Mouse (Mus musculus): Measurements from ENCODE around the gene Pik3r2.
"Not testable (repeated sequence)": the region's sequence is repeated elsewhere in the genome, so short reads cannot be mapped to it uniquely, and the experiment has no call there.

Gene Pik3r2

DNA sequence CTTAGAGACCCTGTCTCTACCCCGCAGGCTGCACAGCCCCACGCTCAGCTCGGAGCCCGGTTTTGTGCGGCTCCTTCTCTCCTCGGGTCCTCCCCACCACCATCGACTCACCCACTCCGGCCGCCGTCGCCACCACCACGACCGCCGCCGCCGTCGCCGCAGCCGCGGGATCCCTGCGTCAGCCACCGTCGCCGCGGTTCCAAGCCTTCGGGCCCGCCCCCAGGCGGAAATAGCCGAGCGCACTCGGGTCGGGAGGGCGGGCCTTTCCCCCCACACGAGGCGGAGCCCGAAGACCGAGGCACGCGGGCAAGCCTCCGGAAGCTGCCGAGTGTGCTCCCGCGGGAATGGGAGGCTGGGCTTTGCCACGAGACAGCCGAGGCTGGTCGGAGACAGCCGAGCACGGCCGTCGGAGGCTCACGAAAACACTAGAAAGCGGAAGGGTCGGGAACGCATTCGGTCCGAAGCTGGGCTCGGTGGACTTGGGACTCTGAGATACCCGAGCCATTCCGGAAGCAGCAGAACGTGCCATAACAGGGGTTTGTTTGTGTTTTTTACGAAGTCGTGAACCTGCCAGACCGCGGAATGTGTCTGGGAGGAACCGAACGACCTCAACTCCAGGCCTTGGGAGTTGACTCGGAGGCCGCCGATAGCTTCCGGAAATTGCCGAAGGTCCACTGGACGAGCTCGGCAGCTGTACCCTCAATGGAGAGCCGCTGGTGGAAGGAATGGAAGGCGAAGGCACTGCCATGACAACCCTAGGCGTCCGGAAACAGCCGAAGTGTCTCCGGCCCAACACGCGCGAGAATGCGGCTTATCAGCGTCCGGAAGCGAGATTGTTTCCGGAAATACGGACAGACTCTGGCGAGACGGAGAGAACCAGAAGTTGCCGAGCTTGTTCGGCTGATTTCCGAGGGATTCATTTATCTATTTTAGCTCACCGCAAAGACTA lies at the start of gene Pik3r2:
Pik3r2 (minus strand) TSS at position 218 of the 949 bp plus-strand sequence.
- peak; percentile 99 for DNase-seq

DNA sequence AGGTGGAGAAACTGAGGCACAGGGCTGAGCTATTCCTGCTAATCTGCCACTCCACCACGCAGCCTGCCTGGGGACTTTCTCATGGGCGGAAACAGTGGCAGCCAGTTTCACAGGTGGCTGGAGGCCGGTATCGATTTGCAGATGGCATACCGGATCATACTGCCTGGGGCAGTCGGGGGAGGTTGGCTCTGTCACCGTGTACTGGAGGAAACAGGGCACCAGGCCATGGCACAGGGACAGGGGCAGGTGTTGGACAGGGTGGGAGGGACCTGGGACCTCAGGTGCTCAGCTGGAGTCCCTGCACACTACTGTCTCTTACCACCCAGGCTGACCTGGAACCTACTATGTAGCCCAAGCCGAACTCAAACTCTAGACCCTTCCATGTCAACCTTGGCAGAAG lies 49.3 kb upstream of the Pik3r2 start:
- DNase-seq = no peak

DNA sequence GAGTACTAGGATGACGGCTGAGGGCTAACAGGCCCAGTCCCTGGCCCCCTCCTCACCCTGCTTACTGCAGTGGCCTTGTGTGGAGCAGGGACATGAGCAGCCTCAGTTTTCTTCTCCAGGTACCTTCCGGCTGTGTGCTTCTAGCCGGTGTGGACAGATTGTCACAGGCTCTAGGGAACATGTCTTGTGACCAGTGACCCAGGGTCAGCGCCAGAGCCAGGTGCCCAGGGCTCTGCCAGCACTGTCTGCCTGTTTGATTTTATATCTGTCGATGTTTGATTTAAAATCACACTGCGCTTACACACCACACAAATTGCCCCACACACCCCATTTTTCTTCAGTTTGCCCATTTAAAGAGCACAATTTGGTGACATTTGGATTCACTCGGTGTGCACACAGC lies 47.3 kb upstream of the Pik3r2 start:
- DNase-seq = no peak

DNA sequence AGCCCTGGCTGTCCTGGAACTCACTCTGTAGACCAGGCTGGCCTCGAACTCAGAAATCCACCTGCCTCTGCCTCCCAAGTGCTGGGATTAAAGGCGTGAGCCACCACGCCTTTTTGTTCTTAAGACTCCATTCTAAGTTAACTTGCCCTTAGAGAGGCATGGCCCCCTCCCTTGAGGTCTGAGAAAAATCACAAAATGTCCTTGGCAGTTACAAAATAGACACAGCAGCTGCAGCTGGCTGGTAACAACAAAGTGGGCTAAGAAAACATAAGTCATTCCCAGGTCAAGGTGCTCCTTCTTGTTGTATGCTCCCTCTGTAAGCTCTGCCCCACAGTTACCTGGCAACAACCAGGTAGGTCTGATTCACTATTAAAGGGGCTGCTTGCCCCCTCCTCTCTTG lies 46.1 kb upstream of the Pik3r2 start:
- not testable (repeated sequence) for DNase-seq

DNA sequence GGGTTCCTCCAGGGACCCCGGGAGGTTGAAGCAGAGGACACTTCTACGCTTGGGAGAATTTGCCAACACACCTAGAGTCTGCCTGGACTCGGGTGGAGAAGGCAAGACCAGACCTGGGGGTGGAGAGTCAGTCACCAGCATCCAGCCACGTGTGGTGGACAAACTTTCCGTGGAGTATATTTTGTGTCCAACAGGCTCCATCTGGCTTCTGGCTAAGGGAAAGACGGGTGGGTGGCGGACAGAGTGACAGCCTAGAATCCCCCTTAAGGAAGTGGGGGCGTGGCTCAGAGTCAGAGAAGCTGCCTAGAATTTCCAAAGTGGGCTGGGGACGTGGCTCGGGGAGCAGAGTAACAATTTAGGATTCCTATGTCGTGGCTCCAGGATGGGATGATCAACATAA lies 45.5 kb upstream of the Pik3r2 start:
- no peak for DNase-seq

DNA sequence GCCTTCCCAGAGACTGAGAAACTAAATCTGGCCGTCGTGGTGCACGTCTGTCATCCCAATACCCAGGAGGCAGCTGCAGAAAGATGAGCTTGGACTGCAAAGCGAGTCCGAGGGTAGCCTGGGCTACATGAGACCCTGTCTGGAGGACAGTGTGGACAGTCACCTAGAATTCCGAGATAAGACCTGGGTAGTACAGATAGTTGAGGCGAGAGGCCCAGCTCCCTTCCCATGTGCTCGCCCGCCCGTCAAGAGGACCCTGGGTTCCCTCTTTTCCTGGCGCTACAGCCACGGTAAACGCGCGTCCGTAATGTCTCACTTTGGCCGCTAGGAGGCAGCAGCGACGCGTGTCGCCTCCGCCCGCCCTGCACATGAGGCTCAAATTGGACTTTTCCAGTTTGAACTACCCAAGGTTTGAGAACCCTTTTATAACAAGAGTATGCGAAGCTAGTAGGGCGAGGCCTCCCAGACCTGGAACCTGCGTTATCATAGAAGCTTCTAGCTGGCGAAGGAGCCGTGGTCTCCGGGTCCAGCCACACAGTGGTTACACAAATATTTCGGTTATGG lies 45.0 kb upstream of the Pik3r2 start:
- DNase-seq = peak; percentile 95

DNA sequence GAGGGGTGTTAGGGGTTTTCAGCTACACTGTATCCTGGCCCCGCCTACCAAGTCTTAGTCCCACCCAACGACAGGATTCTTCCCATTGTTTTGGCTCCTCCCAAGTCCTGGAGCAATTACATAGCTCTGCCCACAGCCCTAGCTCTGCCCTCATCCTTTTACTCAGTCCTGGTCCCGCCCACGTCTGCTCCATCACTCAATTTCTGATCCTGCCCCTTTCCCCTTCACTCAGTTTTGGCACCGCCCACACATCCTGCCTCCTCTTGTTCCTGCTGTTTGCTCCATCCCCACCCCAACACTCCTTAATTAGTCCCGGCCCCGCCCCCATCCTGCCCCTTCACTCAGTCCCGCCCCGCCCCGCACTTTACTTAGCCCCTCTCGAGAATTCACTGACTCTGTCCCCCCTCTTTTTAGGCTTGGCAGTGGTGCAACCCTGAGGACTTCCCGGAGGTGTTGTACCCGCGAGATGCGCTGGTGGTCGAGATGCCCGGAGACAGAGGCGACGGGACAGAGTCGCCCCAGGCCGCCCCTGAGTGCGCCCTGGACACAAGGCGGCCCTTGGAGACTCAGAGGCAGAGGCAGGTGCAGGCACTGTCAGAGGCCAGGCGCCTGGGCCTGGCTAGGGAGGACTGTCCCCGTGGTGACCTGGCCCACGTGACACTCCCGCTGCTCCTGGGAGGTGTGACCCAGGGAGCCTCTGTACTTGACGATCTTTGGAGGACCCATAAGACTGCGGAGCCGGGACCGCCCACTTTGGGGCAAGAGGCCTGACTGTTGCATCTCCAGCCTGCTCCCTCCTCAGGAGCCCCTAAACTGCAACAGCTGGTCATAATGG lies 43.8 kb upstream of the Pik3r2 start:
- peak; percentile 99 for DNase-seq

DNA sequence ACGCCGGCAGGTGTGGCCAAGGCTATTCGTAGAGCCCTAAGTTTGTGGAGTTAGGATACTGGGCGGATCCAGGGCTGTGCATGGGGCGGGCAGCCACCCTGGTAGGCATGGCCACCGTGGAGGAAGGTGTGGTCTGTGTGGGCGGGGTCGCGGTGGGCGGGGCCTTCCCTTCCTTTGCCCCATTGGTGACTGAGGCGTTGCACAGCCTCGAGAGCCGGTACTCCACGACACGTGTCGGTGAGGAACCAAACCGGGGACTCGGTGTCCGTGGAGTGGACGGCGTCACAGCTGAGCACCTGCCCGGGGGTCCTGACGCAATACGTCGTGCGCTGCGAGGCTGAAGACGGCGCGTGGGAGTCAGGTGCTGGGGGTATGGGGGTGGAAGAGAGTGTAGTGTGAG lies 40.2 kb upstream of the Pik3r2 start:
- DNase-seq = peak; percentile 95

DNA sequence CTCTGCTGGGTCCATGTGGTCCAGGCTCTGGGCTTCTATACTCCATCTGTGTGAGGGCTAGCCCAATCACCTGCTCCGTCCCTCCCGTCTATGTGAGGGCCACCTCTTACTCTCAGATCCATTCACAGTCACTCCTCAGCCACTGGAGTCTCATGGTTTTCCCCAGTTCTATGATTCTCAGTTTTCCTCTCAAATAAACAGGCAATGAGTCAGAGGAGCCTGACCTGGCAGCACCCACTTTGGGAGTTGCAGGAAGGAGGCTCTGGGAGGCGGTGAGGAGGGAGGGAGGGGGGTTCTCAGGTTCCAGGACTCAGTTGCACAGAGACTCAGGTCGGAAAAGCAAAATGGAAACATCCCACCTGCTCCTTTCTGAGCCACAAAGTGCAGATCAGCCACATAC lies 36.4 kb upstream of the Pik3r2 start:
- DNase-seq = no peak

DNA sequence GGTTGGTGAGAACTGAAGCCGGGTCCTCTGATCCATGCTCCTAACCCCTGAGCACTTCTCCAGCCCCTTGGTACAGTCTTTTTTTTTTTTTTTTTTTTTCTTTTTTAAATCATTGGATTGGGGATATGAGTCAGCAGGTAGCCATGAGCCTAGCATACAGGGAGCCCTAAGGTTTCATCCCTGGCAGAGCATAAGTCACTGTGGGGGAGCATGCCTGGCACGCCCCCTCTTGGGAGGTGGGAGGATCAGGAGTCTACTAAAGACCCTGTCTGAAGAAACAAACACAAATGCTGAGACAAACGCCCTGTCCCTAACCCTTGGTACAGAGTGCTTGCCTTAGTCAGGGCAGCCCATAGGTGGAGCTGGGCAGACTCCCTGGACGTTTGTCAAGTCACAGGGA lies 35.5 kb upstream of the Pik3r2 start:
- no peak for DNase-seq

DNA sequence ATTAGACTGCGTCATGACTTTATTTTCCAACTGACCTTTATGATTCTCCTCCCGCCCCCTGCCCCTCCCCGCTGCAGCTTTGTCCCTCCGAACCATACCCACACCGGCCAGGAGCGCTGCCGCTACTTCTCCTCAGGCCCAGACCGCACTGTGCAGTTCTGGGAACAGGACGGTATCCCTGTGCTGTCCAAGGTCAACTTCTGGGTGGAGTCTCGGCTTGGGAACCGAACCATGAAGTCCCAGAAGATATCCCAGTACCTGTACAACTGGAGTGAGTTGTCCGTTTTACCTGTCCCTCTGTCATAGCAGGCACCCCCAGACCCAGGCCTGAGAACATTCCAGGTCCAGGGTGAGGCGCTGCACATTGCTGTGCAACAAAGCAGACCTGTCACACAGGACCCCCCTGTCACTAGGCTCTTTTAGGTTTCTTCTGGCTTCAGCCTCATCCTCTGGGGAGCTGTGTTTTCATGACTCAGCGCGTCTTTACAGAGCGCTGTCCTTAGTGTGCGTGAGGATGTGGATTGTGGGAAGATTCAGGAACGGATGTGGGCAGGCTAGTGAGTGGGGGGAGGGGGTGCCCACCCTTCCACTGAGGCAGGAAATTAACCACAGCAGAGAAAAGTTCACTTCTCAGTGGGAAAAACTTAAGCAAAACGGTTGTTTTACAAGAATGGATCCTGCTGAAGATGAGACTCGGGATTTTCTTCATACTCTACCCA lies 34.6 kb upstream of the Pik3r2 start:
- no peak for DNase-seq

DNA sequence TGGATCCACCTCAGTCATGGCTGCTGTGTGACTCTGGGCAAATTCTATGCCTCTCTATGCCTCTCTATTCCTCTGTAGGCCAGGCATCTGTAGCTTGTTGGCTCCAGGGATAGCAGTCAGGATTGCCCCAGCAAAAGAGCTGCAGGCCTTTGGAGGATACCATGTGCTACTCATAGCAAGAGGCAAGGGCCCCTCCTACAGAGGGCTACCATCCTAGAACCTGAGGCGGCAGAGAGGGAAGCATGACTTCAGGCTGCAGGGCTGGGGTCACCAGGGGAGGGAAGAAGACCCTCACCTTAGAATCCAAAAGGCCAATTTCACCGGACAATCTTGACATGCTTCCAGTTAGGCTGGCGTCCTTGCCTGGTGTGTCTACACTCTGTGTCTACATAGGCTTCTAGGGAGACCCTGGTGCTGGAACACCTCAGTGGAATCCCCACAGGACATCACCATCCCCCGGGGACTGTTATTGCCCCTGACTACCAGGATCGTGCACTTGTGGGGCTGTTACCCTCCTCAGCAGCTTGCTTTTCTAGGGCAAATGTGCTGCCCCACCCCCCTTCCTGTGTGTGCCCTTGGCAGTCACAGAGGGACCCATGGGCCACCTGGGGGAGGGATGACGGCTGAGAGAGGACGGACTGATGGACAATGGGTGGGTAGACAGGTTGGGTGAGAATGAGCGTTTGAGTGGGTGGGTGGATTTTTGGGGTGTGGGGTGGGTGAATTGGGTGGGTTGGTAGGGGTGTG lies 32.6 kb upstream of the Pik3r2 start:
- no peak for DNase-seq

DNA sequence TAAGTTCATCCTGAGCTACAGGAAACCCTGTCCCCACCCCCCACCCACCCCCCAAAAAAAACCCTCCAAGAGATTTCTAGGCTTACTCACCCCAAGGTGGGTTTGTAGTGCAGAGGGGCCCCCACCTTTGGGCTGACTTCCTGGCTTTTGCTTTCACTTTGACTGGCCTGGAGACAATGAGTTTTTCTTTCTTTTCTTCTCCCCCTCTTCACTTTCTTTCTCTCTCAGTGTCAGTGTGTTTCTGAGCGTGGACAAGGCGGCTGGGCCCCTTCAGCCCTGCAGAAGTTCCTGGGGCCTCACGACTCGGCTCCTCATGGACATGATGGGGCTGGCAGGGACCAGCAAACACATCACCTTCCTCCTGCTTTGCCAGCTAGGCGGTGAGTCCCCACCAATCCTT lies 31.7 kb upstream of the Pik3r2 start, which contains the start of gene Il12rb1:
Il12rb1 (plus strand) TSS at position 211 of the 400 bp plus-strand sequence.
- DNase-seq = no peak

DNA sequence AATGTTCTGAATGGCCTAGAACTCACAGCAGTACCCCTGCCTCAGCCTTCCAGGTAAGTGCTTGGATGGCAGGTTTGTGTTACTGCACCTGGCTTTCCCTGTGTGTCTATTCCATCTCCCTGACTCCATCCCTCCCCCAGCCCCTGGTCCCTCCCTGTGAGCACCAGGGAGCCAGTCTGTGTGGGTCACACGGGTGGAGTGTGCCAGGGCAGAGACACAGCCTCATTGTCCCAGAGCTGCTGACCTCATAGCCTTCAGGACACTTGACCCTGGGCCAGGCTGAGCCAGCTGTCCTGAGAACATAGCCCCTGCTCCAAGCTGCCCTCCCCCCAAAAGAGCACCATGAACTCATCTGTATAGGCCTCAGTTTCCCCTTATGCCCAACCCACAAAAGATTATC lies 30.8 kb upstream of the Pik3r2 start:
- DNase-seq = no peak

DNA sequence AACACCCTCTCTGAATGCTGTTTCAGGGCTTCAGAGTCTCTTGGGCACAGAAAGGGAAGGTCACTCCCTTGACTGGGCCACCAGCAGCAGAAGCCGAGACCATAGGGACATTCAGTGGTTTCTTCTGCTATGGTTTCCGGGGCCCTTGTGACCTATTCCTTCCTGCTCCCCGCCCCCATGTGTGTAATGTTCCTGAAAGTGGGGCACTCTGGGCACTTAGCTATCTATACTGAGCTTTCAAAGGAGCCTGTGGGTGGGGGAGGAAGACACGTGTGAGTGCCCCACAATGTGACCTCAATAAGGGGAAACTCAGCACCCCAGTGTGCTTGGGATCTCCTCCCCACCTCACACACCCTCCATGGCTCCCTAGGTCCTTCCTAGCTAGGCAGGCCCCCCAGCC lies 30.0 kb upstream of the Pik3r2 start:
- DNase-seq = peak; percentile 98

DNA sequence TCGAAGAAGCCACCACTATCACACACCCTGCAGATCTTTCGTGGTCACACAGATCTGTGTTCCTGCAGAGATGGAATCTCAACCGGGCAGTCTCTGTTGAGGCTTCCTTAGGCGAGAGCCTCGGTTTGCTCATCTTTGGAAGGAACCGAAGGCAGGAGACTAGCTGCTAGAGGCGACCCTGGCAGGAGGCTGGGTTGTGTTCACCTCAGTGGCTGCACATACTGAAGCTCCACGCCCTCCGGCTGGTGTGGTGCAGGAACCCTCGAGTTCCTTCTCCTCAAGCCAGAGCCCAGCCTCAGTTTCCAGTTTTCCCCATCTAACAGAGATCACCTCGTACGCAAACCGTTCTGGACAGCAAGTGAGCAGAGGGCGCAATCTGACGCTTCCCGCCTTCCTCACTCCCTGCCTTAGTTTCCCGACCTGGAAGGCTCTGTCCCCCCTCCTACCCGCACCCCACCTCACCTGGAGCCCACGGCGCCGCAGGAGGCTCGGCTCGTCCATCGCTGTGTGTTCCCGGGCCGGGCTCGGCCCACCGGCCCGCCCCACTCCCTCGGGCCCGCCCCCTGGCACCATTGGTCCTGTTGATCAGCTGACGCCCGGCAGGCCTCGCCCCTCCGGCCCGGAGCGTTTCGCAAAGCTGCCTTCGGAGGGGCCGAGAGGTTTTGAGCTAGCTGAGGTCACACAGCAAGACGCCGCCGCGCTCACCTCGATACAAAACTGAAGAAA lies 28.1 kb upstream of the Pik3r2 start, which contains the start of gene Mast3:
Mast3 (minus strand) TSS at position 574 of the 726 bp plus-strand sequence.
- peak; percentile 99 for DNase-seq

DNA sequence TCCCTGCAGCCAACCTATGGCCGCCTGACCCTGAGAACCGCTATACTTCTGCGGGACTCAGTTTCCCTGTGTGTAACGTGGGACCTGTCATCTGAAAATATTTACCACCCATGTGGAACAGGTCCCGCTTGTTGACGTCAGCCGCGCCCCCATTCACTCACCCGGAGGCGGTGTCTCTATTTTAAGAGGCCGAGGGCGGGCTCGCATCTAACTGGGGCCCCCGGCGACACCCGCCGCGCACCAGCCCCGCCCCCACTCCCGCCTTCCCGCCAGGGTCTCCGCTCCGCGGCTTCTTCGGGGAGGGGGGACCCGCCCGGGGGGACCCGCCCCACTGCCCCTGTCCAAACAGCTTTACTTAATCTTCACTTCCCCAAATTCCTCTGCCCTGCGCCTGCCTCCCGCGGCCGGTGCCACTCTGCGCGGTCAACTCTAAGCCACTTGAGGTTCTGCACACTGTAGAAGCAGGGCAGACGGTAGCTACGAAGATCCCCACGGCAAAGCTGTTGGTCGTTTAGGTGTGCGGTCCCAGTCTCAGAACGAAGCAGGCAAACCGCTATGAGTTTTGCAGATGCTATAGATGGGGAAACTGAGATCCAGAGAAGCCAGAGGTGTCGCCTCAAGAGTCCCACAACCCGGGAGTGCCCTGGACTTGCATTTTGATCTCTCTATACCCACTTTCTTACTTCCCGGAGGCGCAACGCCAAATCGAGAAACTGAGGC lies 27.4 kb upstream of the Pik3r2 start:
- DNase-seq = peak; percentile 97

DNA sequence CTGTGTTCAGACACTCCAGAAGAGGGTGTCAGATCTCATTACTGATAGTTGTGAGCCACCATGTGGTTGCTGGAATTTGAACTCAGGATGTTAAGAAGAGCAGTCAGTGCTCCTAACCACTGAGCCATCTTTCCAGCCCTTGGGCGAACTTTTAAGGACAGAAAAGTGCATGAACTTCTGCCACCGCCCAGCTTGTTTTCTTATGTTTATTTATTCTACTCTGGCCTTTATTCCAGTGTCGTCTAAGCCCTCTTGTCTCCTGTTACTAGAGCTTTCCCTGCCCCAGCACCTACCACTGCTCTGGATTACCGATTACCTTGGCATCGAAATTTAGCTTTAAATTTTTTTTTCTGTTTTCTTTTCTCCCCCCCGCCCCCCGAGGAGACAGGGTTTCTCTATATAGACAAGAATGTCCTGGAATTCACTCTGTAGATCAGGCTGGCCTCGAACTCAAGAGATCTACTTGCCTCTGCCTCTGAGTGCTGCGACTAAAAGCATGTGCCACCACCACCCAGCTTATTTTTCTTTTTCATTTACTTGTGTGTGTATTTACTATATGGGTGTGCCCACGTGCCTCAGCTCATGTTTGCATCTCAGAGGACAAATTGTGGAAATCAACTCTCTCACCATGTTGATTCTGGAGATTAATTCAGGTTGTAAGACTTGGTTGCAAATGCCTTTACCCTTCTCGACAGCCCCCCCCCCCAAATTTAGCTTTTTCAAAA lies 26.4 kb upstream of the Pik3r2 start:
- DNase-seq = no peak

DNA sequence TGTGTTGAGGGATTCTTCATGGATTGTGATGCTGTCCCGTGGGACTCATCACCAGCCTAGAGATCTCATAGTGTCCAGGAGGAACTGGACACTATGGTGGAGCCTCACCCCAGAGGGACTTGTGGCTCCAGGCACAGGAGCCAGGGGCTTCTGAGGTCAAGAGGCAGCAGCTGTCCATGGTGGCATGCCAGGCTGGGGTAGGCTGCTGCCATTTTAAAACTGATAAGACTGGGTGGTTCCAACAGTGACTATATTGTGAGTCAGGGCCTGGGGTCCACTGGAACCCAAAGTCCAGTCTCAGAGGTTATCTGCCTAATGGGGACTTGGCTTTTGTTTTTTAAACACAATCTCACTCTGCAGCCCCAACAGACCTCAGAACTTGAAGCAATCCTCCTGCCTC lies 25.3 kb upstream of the Pik3r2 start:
- no peak for DNase-seq

DNA sequence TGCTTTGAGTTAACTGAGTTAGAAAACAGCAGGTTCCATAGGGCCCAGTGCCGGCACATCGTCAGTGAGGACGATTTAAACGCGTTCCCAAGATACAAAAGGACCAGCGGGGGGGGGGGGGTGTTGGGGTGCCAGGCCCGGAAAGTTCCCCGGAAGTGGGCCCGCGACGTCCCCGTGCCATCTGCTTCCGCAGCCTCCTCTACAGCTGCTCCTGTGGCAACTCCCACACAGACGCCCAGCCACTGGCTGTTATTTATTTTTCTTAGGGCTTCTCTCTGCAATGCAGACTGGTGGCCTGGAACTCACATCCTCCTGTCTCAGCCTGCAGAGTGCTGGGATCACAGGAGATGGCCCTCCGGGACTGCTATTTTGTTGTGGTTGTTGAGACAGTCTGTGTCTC lies 24.6 kb upstream of the Pik3r2 start:
- DNase-seq = peak; percentile 94

Data from heart, adult 11 months (tissue).